Mouse (Mus musculus): ENCODE measurements at regions not wholly inside any gene's neighbourhood (a gene's known extent, or its start where the extent isn't known, plus 50 kb on each side); places are given as distances from the start of the nearest gene placed in this dataset.
A peak's percentile ranks its signal among the peaks of the same experiment; 100 is the strongest.

- no peaks in the 10 kb centered on the region for H3K36me3 ChIP-seq (ENCODE audit: control insufficient read depth, insufficient read depth, low read length)
- H3K9ac ChIP-seq (replicated peaks; ENCODE audit: low read length) = no peak overlapping the region
- 59% methylated on average over 2 of the region's 2 CpGs for WGBS
- DNase-seq (peak; percentile 57), ATAC-seq (ENCODE audit: low FRiP score, low TSS enrichment) (no peak)
- H3K4me2 ChIP-seq (ENCODE audit: low read length) = no peak overlapping the region
- H3K27me3 ChIP-seq (ENCODE audit: control insufficient read depth, insufficient read depth, low read length) = no peaks in the 10 kb centered on the region
- H3K4me3 ChIP-seq (replicated peaks; ENCODE audit: low read depth, low read length) = no peak overlapping the region
- H3K9me3 ChIP-seq (ENCODE audit: control insufficient read depth, low read length) = peaks cover 5% of the 10 kb centered on the region; the same call in 1 of the 2 replicates
- H3K27ac ChIP-seq (replicated peaks; ENCODE audit: low read depth, low read length) = peak overlapping the region; percentile 60; the same call in 1 of the 2 replicates
- peaks cover 12% of the 10 kb centered on the region; the same call in 1 of the 2 replicates for H3K4me1 ChIP-seq (ENCODE audit: control insufficient read depth, insufficient read depth, low read length)
Measured at GRCm38 (mm10) chr19:26509240-26509639, 95.6 kb upstream of the Smarca2 start.

DNA sequence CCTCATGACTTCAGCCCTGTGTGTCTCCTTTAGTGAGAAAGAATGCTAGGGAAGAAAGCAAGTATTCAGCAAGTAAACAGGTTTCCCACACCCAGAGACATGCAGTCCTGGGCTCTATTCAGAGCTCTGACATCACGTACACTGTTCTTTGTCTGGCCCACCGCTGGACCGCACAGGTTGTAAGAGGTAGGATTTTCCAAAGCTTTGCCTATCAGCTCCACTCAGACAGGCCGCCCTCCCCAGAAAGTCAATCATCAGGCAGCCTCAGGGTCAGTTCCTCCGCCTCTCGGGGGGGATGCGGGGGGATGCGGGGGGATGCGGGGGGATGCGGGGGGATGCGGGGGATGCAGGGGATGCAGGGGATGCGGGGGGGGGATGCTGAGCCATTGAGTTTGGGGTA is 94.7 kb upstream of the Smarca2 start:
- Histone ChIP-seq H3K4me1 (ENCODE audit: control insufficient read depth, insufficient read depth, low read length) (peaks cover 12% of the 10 kb centered on the region; the same call in 1 of the 2 replicates), H3K27ac (replicated peaks; ENCODE audit: low read depth, low read length) (peak overlapping the region; percentile 60), H3K36me3 (ENCODE audit: control insufficient read depth, insufficient read depth, low read length) (no peaks in the 10 kb centered on the region), H3K9me3 (ENCODE audit: control insufficient read depth, low read length) (peaks cover 2% of the 10 kb centered on the region; the same call in 1 of the 2 replicates), H3K4me3 (replicated peaks; ENCODE audit: low read depth, low read length) (no peak overlapping the region), H3K27me3 (ENCODE audit: control insufficient read depth, insufficient read depth, low read length) (no peaks in the 10 kb centered on the region), H3K4me2 (ENCODE audit: low read length) (no peak overlapping the region), H3K9ac (replicated peaks; ENCODE audit: low read length) (no peak overlapping the region)
- 63% methylated on average over 12 of the region's 12 CpGs for WGBS
- DNase-seq = peak; percentile 55
- ATAC-seq (ENCODE audit: low FRiP score, low TSS enrichment) = no peak

DNA sequence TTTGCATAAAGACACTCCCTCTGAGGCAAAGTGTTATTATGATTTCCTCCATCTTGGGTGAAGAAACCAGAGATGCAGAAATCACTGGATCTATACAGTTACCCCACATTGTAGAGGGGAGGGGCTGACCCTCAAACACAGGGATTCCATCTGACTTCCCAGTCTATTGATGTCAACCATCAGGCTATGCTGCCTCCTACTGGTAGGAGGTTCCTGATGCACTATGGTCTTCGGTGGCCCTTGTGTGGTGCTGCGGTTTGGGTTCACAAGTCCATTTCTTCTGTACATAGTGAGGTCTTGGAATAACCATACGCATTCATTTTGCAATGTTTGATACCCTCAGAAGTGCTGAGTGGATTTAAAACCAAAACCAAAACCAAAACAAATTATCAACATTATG is 94.0 kb upstream of the Smarca2 start:
- Histone ChIP-seq H3K4me1 (ENCODE audit: control insufficient read depth, insufficient read depth, low read length) (peaks cover 12% of the 10 kb centered on the region; the same call in 1 of the 2 replicates), H3K36me3 (ENCODE audit: control insufficient read depth, insufficient read depth, low read length) (no peaks in the 10 kb centered on the region), H3K27me3 (ENCODE audit: control insufficient read depth, insufficient read depth, low read length) (no peaks in the 10 kb centered on the region), H3K4me2 (ENCODE audit: low read length) (no peak overlapping the region), H3K9ac (replicated peaks; ENCODE audit: low read length) (no peak overlapping the region), H3K4me3 (replicated peaks; ENCODE audit: low read depth, low read length) (no peak overlapping the region), H3K27ac (replicated peaks; ENCODE audit: low read depth, low read length) (no peak overlapping the region), H3K9me3 (ENCODE audit: control insufficient read depth, low read length) (no peaks in the 10 kb centered on the region)
- 93% methylated on average over 3 of the region's 3 CpGs for WGBS
- ATAC-seq (ENCODE audit: low FRiP score, low TSS enrichment) (no peak), DNase-seq (peak; percentile 12)

DNA sequence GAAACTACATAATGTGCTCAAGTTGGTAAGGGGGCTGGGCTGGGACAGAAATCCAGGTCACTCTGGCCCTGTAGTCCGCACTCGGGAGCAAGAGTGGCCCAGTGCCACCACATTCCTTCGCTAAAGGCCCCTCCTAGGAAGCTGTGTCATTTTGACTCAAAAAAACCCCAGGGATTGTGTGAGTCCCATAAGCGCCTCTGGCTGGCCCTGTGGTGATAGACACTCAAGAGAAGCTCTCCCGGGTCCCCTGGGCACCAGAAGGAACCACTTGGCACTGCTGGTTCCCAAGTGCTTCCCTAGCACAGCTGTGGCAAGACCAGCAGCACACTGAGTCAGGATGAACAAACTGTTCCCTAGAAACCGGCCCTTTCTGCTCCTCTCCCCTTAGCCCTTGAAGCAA is 93.1 kb upstream of the Smarca2 start:
- DNase-seq (peak; percentile 12), ATAC-seq (ENCODE audit: low FRiP score, low TSS enrichment) (no peak)
- WGBS = 75% methylated on average over 6 of the region's 6 CpGs

DNA sequence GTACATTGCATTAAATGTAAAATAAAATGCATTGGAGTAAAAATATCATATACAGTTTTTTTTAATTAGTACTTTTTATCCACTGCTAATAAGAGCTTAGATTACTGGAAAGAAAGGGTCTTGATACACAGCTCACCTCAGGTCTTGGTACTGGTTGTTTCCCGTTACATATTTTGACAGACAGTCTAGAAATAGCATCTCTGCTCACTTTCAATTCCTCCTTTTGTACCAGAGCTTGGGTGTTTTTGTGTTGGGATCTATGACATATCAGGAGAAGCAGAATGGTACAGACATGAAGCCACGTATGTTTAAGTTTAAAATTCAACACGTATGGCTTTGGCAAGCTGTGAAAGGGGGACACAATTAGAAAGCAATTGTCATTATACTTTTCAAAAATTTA is 80.3 kb upstream of the Smarca2 start:
- 89% methylated on average over 3 of the region's 3 CpGs for WGBS
- H3K4me1 ChIP-seq (ENCODE audit: control insufficient read depth, insufficient read depth, low read length) = no peaks in the 10 kb centered on the region
- H3K36me3 ChIP-seq (ENCODE audit: control insufficient read depth, insufficient read depth, low read length) = no peaks in the 10 kb centered on the region
- H3K27me3 ChIP-seq (ENCODE audit: control insufficient read depth, insufficient read depth, low read length) = no peaks in the 10 kb centered on the region
- H3K4me3 ChIP-seq (replicated peaks; ENCODE audit: low read depth, low read length) = no peak overlapping the region
- ATAC-seq (ENCODE audit: low FRiP score, low TSS enrichment) (no peak), DNase-seq (no peak)
- no peak overlapping the region for H3K27ac ChIP-seq (replicated peaks; ENCODE audit: low read depth, low read length)
- H3K4me2 ChIP-seq (ENCODE audit: low read length) = no peak overlapping the region
- H3K9me3 ChIP-seq (ENCODE audit: control insufficient read depth, low read length) = no peaks in the 10 kb centered on the region
- no peak overlapping the region for H3K9ac ChIP-seq (replicated peaks; ENCODE audit: low read length)

More for the DNA sequence above, 93.1 kb upstream of the Smarca2 start:
- no peaks in the 10 kb centered on the region for H3K36me3 ChIP-seq (ENCODE audit: control insufficient read depth, insufficient read depth, low read length)
- H3K27ac ChIP-seq (replicated peaks; ENCODE audit: low read depth, low read length) = no peak overlapping the region
- no peak overlapping the region for H3K4me2 ChIP-seq (ENCODE audit: low read length)
- H3K9me3 ChIP-seq (ENCODE audit: control insufficient read depth, low read length) = no peaks in the 10 kb centered on the region
- H3K4me1 ChIP-seq (ENCODE audit: control insufficient read depth, insufficient read depth, low read length) = peaks cover 12% of the 10 kb centered on the region; the same call in 1 of the 2 replicates
- H3K9ac ChIP-seq (replicated peaks; ENCODE audit: low read length) = no peak overlapping the region
- no peaks in the 10 kb centered on the region for H3K27me3 ChIP-seq (ENCODE audit: control insufficient read depth, insufficient read depth, low read length)
- no peak overlapping the region for H3K4me3 ChIP-seq (replicated peaks; ENCODE audit: low read depth, low read length)

DNA sequence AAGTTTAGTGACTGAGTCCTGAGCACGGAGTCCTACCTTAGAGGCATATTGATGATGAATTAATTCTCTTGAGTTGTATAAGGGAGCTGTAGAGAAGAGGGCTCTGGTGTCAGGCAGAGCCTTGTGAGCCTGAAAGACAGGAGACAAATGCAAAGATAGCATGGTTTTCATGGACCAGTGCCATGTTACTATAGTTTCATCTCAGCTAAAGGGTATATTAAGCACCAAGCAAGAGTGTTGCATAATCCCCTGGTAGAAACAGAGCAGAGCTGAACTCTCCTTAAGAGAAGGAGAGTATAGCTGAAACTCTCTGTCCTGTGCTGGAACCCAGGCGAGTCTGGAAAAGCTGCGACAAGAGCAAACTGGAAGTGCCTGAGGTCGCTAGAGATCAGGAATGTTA is 73.5 kb upstream of the Smarca2 start:
- Histone ChIP-seq H3K9me3 (ENCODE audit: control insufficient read depth, low read length) (no peaks in the 10 kb centered on the region), H3K4me1 (ENCODE audit: control insufficient read depth, insufficient read depth, low read length) (no peaks in the 10 kb centered on the region), H3K27ac (replicated peaks; ENCODE audit: low read depth, low read length) (no peak overlapping the region), H3K4me3 (replicated peaks; ENCODE audit: low read depth, low read length) (no peak overlapping the region), H3K36me3 (ENCODE audit: control insufficient read depth, insufficient read depth, low read length) (no peaks in the 10 kb centered on the region), H3K27me3 (ENCODE audit: control insufficient read depth, insufficient read depth, low read length) (no peaks in the 10 kb centered on the region), H3K9ac (replicated peaks; ENCODE audit: low read length) (no peak overlapping the region), H3K4me2 (ENCODE audit: low read length) (no peak overlapping the region)
- no peak for ATAC-seq (ENCODE audit: low FRiP score, low TSS enrichment)
- no peak for DNase-seq
- 85% methylated on average over 4 of the region's 4 CpGs for WGBS

- H3K36me3 ChIP-seq (ENCODE audit: control insufficient read depth, insufficient read depth, low read length) = no peaks in the 10 kb centered on the region
- H3K4me2 ChIP-seq (ENCODE audit: low read length) = no peak overlapping the region
- no peak for ATAC-seq (ENCODE audit: low FRiP score, low TSS enrichment)
- no peaks in the 10 kb centered on the region for H3K9me3 ChIP-seq (ENCODE audit: control insufficient read depth, low read length)
- no peak overlapping the region for H3K27ac ChIP-seq (replicated peaks; ENCODE audit: low read depth, low read length)
- H3K27me3 ChIP-seq (ENCODE audit: control insufficient read depth, insufficient read depth, low read length) = no peaks in the 10 kb centered on the region
- H3K4me1 ChIP-seq (ENCODE audit: control insufficient read depth, insufficient read depth, low read length) = no peaks in the 10 kb centered on the region
- H3K9ac ChIP-seq (replicated peaks; ENCODE audit: low read length) = no peak overlapping the region
- no peak overlapping the region for H3K4me3 ChIP-seq (replicated peaks; ENCODE audit: low read depth, low read length)
- peak; percentile 23 for DNase-seq
- 74% methylated on average over 6 of the region's 6 CpGs for WGBS
Measured at GRCm38 (mm10) chr19:26532509-26532908, 72.3 kb upstream of the Smarca2 start.

- no peak overlapping the region for H3K4me3 ChIP-seq (replicated peaks; ENCODE audit: low read depth, low read length)
- no peak overlapping the region for H3K9ac ChIP-seq (replicated peaks; ENCODE audit: low read length)
- no peak overlapping the region for H3K27ac ChIP-seq (replicated peaks; ENCODE audit: low read depth, low read length)
- H3K4me2 ChIP-seq (ENCODE audit: low read length) = no peak overlapping the region
- ATAC-seq (ENCODE audit: low FRiP score, low TSS enrichment) (no peak), DNase-seq (no peak)
- WGBS = 64% methylated on average over 3 of the region's 3 CpGs
- H3K4me1 ChIP-seq (ENCODE audit: control insufficient read depth, insufficient read depth, low read length) = no peaks in the 10 kb centered on the region
- H3K36me3 ChIP-seq (ENCODE audit: control insufficient read depth, insufficient read depth, low read length) = no peaks in the 10 kb centered on the region
- peaks cover 8% of the 10 kb centered on the region; the same call in 1 of the 2 replicates for H3K9me3 ChIP-seq (ENCODE audit: control insufficient read depth, low read length)
- H3K27me3 ChIP-seq (ENCODE audit: control insufficient read depth, insufficient read depth, low read length) = no peaks in the 10 kb centered on the region
Measured at GRCm38 (mm10) chr19:26545671-26546070, 59.2 kb upstream of the Smarca2 start.

DNA sequence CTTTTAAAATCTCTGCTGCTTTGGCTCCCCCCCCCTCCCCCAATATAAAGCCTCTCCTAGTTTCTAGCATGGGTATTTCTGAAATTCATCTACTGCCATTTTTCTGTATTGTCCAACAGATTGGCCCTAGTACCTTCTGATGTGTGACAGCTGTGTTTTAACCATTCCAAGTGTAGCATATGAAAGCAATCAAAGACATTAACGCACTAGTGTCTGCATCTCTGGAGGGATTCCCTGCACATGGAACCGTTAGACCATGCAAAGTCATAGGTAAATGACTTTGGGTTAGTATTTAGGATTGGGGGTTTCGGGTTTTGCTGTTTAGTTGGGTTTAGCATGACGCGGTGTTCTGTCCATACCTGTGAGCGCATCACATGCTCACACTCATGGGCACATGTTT is 57.3 kb upstream of the Smarca2 start:
- DNase-seq (no peak), ATAC-seq (ENCODE audit: low FRiP score, low TSS enrichment) (no peak)
- Histone ChIP-seq H3K27ac (replicated peaks; ENCODE audit: low read depth, low read length) (no peak overlapping the region), H3K36me3 (ENCODE audit: control insufficient read depth, insufficient read depth, low read length) (no peaks in the 10 kb centered on the region), H3K27me3 (ENCODE audit: control insufficient read depth, insufficient read depth, low read length) (no peaks in the 10 kb centered on the region), H3K4me2 (ENCODE audit: low read length) (no peak overlapping the region), H3K4me1 (ENCODE audit: control insufficient read depth, insufficient read depth, low read length) (no peaks in the 10 kb centered on the region), H3K9me3 (ENCODE audit: control insufficient read depth, low read length) (no peaks in the 10 kb centered on the region), H3K9ac (replicated peaks; ENCODE audit: low read length) (no peak overlapping the region), H3K4me3 (replicated peaks; ENCODE audit: low read depth, low read length) (no peak overlapping the region)
- 94% methylated on average over 6 of the region's 6 CpGs for WGBS
